In genomic region chr7:30095551-30096125, GRCm38 (mm10) we compare ENCODE assay signal across 9 mouse cellular contexts. TPM values are rescaled to one million over a fixed set of nuclear protein-coding genes. Genes with fewer than 3 reads are reported as not detected.
DNase-seq lines count a peak whose midpoint lies in the region; ATAC-seq lines count a peak whose summit lies in the region.
"Had no signal": no experiment of that assay in that cellular context is flagged by ENCODE, and none has a peak within 500 bp of the region (broad histone marks: within the 10 kb centered on the region; RNA-seq: fewer than 3 reads in every experiment).

No protein-coding gene starts in this region.

- peak overlapping the region; percentile 82 for H3K9ac ChIP-seq in forebrain, embryonic 13.5 days
- H3K9ac ChIP-seq in liver, embryonic 13.5 days = peak overlapping the region; percentile 62

- H3K36me3 ChIP-seq in erythroblast, embryonic 14.5 days (ENCODE audit: control insufficient read depth) = no peaks in the 10 kb centered on the region; the same call in 1 of the 2 replicates
- peaks cover 32% of the 10 kb centered on the region for H3K36me3 ChIP-seq in forebrain, embryonic 13.5 days (ENCODE audit: poor library complexity, severe bottlenecking)
- peaks cover 7% of the 10 kb centered on the region; the same call in 1 of the 2 replicates for H3K36me3 ChIP-seq in liver, embryonic 13.5 days

- no peaks in the 10 kb centered on the region for H3K9me3 ChIP-seq in erythroblast, embryonic 14.5 days (ENCODE audit: control insufficient read depth, low read length)
- H3K9me3 ChIP-seq in forebrain, embryonic 13.5 days (replicated peaks) = no peaks in the 10 kb centered on the region
- H3K9me3 ChIP-seq in liver, embryonic 13.5 days (replicated peaks) = no peaks in the 10 kb centered on the region

- no peak for ATAC-seq in erythroblast, adult 5-6 weeks (replicated peaks; ENCODE audit: low FRiP score, poor library complexity, severe bottlenecking)
- ATAC-seq in forebrain, embryonic 13.5 days = no peak
- no peak for ATAC-seq in liver, embryonic 13.5 days (ENCODE audit: low read depth)
- no peak for ATAC-seq in granulocyte monocyte progenitor cell, adult 5-6 weeks (replicated peaks; ENCODE audit: poor library complexity, severe bottlenecking)

- no peaks in the 10 kb centered on the region for H3K27me3 ChIP-seq in erythroblast, embryonic 14.5 days (ENCODE audit: control insufficient read depth)
- no peaks in the 10 kb centered on the region for H3K27me3 ChIP-seq in forebrain, embryonic 13.5 days
- no peaks in the 10 kb centered on the region for H3K27me3 ChIP-seq in liver, embryonic 13.5 days
- H3K27me3 ChIP-seq: Patski had no signal

- peak overlapping the region; percentile 81 for H3K4me2 ChIP-seq in forebrain, embryonic 13.5 days
- H3K4me2 ChIP-seq in liver, embryonic 13.5 days = peak overlapping the region; percentile 81

- peak overlapping the region; percentile 98; the same call in 1 of the 2 replicates for H3K27ac ChIP-seq in forebrain, embryonic 13.5 days
- no peak overlapping the region; the same call in 1 of the 2 replicates for H3K27ac ChIP-seq in liver, embryonic 13.5 days

- H3K4me1 ChIP-seq in erythroblast, embryonic 14.5 days (ENCODE audit: control insufficient read depth) = peaks cover 46% of the 10 kb centered on the region
- peaks cover 30% of the 10 kb centered on the region for H3K4me1 ChIP-seq in forebrain, embryonic 13.5 days
- peaks cover 48% of the 10 kb centered on the region for H3K4me1 ChIP-seq in liver, embryonic 13.5 days (replicated peaks)

- DNase-seq in CD4-positive helper T cell, adult 2 months (ENCODE audit: low read depth, low spot score) = peak; percentile 27
- no peak for DNase-seq in liver, embryonic 13.5 days
- peak; percentile 29 for DNase-seq in yolk sac, embryonic 10.5 days (ENCODE audit: low spot score)
- DNase-seq in thymus, postnatal 10 days (ENCODE audit: low spot score in 2 of 2) = no peak

- under 1% methylated on average over 5 of the region's 5 CpGs for WGBS in forebrain, embryonic 13.5 days
- 19% methylated on average over 5 of the region's 5 CpGs for WGBS in liver, embryonic 13.5 days (ENCODE audit: insufficient replicate concordance)

- H3K4me3 ChIP-seq in erythroblast, embryonic 14.5 days (replicated peaks) = peak overlapping the region; percentile 75
- peak overlapping the region; percentile 57 for H3K4me3 ChIP-seq in forebrain, embryonic 13.5 days
- peak overlapping the region; percentile 74 for H3K4me3 ChIP-seq in liver, embryonic 13.5 days (replicated peaks)

RNA-seq across cellular contexts. Expression of gene Zfp260, which starts 1.1 kb away (rescaled TPM):
- not detected in 2 replicates for polyA plus RNA-seq in erythroblast, embryonic 14.5 days (2012)
- 12.7 and 14.6 TPM in 2 replicates for total RNA-seq in erythroblast, adult 5-6 weeks (2015; ENCODE audit: low replicate concordance)
- 4.5 and 10.7 TPM in 2 replicates for total RNA-seq in erythroblast, adult 5-6 weeks (2017; ENCODE audit: low replicate concordance)
- 118 and 121 TPM in 2 replicates for polyA plus RNA-seq in forebrain, embryonic 13.5 days (2015; fragmentation: Nextera tagmentation; extraction: Ambion mirVana)
- polyA plus RNA-seq in liver, embryonic 13.5 days (2015; fragmentation: Nextera tagmentation; extraction: Ambion mirVana) = 12.7 and 18.3 TPM in 2 replicates
- 41.6 and 58.5 TPM in 2 replicates for total RNA-seq in granulocyte monocyte progenitor cell, adult 5-6 weeks (2014; fragmentation: Nextera tagmentation)
- 26.1 and 28.7 TPM in 2 replicates for total RNA-seq in granulocyte monocyte progenitor cell, adult 5-6 weeks (2017)

RNA-seq across cellular contexts. Expression of gene Zfp566, which starts 5.3 kb away (rescaled TPM):
- polyA plus RNA-seq in erythroblast, embryonic 14.5 days (2012) = not detected in 2 replicates
- total RNA-seq in erythroblast, adult 5-6 weeks (2015; ENCODE audit: low replicate concordance) = 0.38 and 2.1 TPM in 2 replicates
- total RNA-seq in erythroblast, adult 5-6 weeks (2017; ENCODE audit: low replicate concordance) = 0.34 TPM in 1 of 2 replicates, not detected in the other
- polyA plus RNA-seq in forebrain, embryonic 13.5 days (2015; fragmentation: Nextera tagmentation; extraction: Ambion mirVana) = 19.3 and 20.9 TPM in 2 replicates
- polyA plus RNA-seq in liver, embryonic 13.5 days (2015; fragmentation: Nextera tagmentation; extraction: Ambion mirVana) = 2.0 and 2.5 TPM in 2 replicates
- 7.6 and 15.7 TPM in 2 replicates for total RNA-seq in granulocyte monocyte progenitor cell, adult 5-6 weeks (2014; fragmentation: Nextera tagmentation)
- 3.2 and 6.0 TPM in 2 replicates for total RNA-seq in granulocyte monocyte progenitor cell, adult 5-6 weeks (2017)

RNA-seq across cellular contexts. Expression of gene Gm26920, which starts 5.4 kb away (rescaled TPM):
- polyA plus RNA-seq in erythroblast, embryonic 14.5 days (2012) = not detected in 2 replicates
- total RNA-seq in erythroblast, adult 5-6 weeks (2015; ENCODE audit: low replicate concordance) = not detected in 2 replicates
- not detected in 2 replicates for total RNA-seq in erythroblast, adult 5-6 weeks (2017; ENCODE audit: low replicate concordance)
- 1.7 and 3.5 TPM in 2 replicates for polyA plus RNA-seq in forebrain, embryonic 13.5 days (2015; fragmentation: Nextera tagmentation; extraction: Ambion mirVana)
- 0.44 TPM in 1 of 2 replicates, not detected in the other for polyA plus RNA-seq in liver, embryonic 13.5 days (2015; fragmentation: Nextera tagmentation; extraction: Ambion mirVana)
- total RNA-seq in granulocyte monocyte progenitor cell, adult 5-6 weeks (2014; fragmentation: Nextera tagmentation) = 2.8 TPM in 1 of 2 replicates, not detected in the other
- not detected in 2 replicates for total RNA-seq in granulocyte monocyte progenitor cell, adult 5-6 weeks (2017)

RNA-seq across cellular contexts. Expression of gene Zfp82, which starts 22.9 kb away (rescaled TPM):
- 0.02 TPM in 1 of 2 replicates, not detected in the other for polyA plus RNA-seq in erythroblast, embryonic 14.5 days (2012)
- total RNA-seq in erythroblast, adult 5-6 weeks (2015; ENCODE audit: low replicate concordance) = not detected in 2 replicates
- 0.84 TPM in 1 of 2 replicates, not detected in the other for total RNA-seq in erythroblast, adult 5-6 weeks (2017; ENCODE audit: low replicate concordance)
- polyA plus RNA-seq in forebrain, embryonic 13.5 days (2015; fragmentation: Nextera tagmentation; extraction: Ambion mirVana) = 10.3 and 11.8 TPM in 2 replicates
- polyA plus RNA-seq in liver, embryonic 13.5 days (2015; fragmentation: Nextera tagmentation; extraction: Ambion mirVana) = 1.7 and 2.1 TPM in 2 replicates
- total RNA-seq in granulocyte monocyte progenitor cell, adult 5-6 weeks (2014; fragmentation: Nextera tagmentation) = 7.0 and 9.2 TPM in 2 replicates
- total RNA-seq in granulocyte monocyte progenitor cell, adult 5-6 weeks (2017) = 3.0 and 9.6 TPM in 2 replicates

RNA-seq across cellular contexts. Expression of gene Zfp382, which starts 26.1 kb away (rescaled TPM):
- polyA plus RNA-seq in erythroblast, embryonic 14.5 days (2012) = 0.11 TPM in 1 of 2 replicates, not detected in the other
- total RNA-seq in erythroblast, adult 5-6 weeks (2015; ENCODE audit: low replicate concordance) = 0.63 and 1.2 TPM in 2 replicates
- 1.3 and 3.3 TPM in 2 replicates for total RNA-seq in erythroblast, adult 5-6 weeks (2017; ENCODE audit: low replicate concordance)
- polyA plus RNA-seq in forebrain, embryonic 13.5 days (2015; fragmentation: Nextera tagmentation; extraction: Ambion mirVana) = 19.0 and 21.1 TPM in 2 replicates
- polyA plus RNA-seq in liver, embryonic 13.5 days (2015; fragmentation: Nextera tagmentation; extraction: Ambion mirVana) = 1.6 and 2.1 TPM in 2 replicates
- total RNA-seq in granulocyte monocyte progenitor cell, adult 5-6 weeks (2014; fragmentation: Nextera tagmentation) = 9.7 and 13.3 TPM in 2 replicates
- total RNA-seq in granulocyte monocyte progenitor cell, adult 5-6 weeks (2017) = 7.7 and 8.3 TPM in 2 replicates

Comparison
In these comparisons a context has a peak if more than half of its experiments do, and no peak if none do; other contexts are left out.
1. DNase-seq: peak in CD4-positive helper T cell, adult 2 months (single experiment) and yolk sac, embryonic 10.5 days (single experiment); none in liver, embryonic 13.5 days (single experiment) and thymus, postnatal 10 days (0 of 2).
2. RNA of gene Zfp260, which starts 1.1 kb away (polyA plus RNA-seq): 118 to 121 TPM in forebrain, embryonic 13.5 days and 12.7 to 18.3 TPM in liver, embryonic 13.5 days; not detected in erythroblast, embryonic 14.5 days; every median in the first group is over 10 times any median in the second.
3. Peak in every context shown above with its lines, with median percentiles within 50 percentile points of each other: H3K4me3 ChIP-seq.